Mouse (Mus musculus) heart, embryonic 14.5 days (tissue): ENCODE measurements around the gene Glra1. TPM values are rescaled to one million over a fixed set of nuclear protein-coding genes. Genes with fewer than 3 reads are reported as not detected.
"Not testable (repeated sequence)": the region's sequence is repeated elsewhere in the genome, so short reads cannot be mapped to it uniquely, and the experiment has no call there.

ENCODE experiments used
- ATAC-seq: fragments of 200-750 bp; cut with Nextera tagmentation; 2 replicates; pipeline ENCODE4 v1.8.0; 2017; ENCODE audit warnings: low read depth, moderate TSS enrichment; ENCODE audit not compliant: insufficient number of reproducible peaks, insufficient read depth, low FRiP score
- H3K27ac ChIP-seq, 2 experiments: fragments of 200-500 bp in 1 of 2; fragments of 300-500 bp in 1 of 2; sonication (generic) in 1 of 2; replicated peaks in 1 of 2; 2 replicates each; pipeline ENCODE4 v1.5.1; 2012 to 2014; ENCODE audit warnings: low read depth in 2 of 2, low read length in 2 of 2, control low read depth in 1 of 2, mild to moderate bottlenecking in 1 of 2, mixed read lengths in 1 of 2; ENCODE audit not compliant: control insufficient read depth in 1 of 2, insufficient read depth in 1 of 2
- H3K27me3 ChIP-seq: fragments of 300-500 bp; sonication (generic); 2 replicates; pipeline ENCODE4 v1.6.1; 2014; ENCODE audit warnings: mild to moderate bottlenecking, low read length, control low read depth; ENCODE audit not compliant: control insufficient read depth, insufficient read depth
- H3K36me3 ChIP-seq: fragments of 300-500 bp; sonication (generic); 2 replicates; pipeline ENCODE4 v1.6.1; 2014; ENCODE audit warnings: mild to moderate bottlenecking, control low read depth, low read length, mixed read lengths; ENCODE audit not compliant: control insufficient read depth, insufficient read depth
- H3K4me1 ChIP-seq, 2 experiments: fragments of 200-500 bp in 1 of 2; fragments of 300-500 bp in 1 of 2; sonication (generic) in 1 of 2; 2 replicates each; pipeline ENCODE4 v1.6.1; 2012 to 2014; ENCODE audit warnings: low read length in 2 of 2, control low read depth in 1 of 2, mixed read lengths in 1 of 2; ENCODE audit not compliant: control insufficient read depth in 2 of 2, insufficient read depth in 2 of 2
- H3K4me2 ChIP-seq: fragments of 300-500 bp; sonication (generic); 2 replicates; pipeline ENCODE4 v1.6.1; 2014; ENCODE audit warnings: mild to moderate bottlenecking, low read length
- H3K4me3 ChIP-seq, 2 experiments: fragments of 200-500 bp in 1 of 2; fragments of 300-500 bp in 1 of 2; sonication (generic) in 1 of 2; 2 replicates each; pipeline ENCODE4 v1.5.1; 2012 to 2014; ENCODE audit warnings: low read length in 2 of 2, mild to moderate bottlenecking in 2 of 2, control low read depth in 1 of 2, low read depth in 1 of 2, moderate library complexity in 1 of 2; ENCODE audit not compliant: control insufficient read depth in 1 of 2, insufficient read depth in 1 of 2
- H3K9ac ChIP-seq: fragments of 300-500 bp; sonication (generic); 2 replicates; pipeline ENCODE4 v1.6.1; 2014; ENCODE audit warnings: mild to moderate bottlenecking, low read length
- H3K9me3 ChIP-seq: fragments of 300-500 bp; sonication (generic); 2 replicates; pipeline ENCODE4 v1.6.1; 2016; ENCODE audit warnings: low read length, control low read depth; ENCODE audit not compliant: control insufficient read depth
- WGBS: fragments of 180-500 bp; shearing (Covaris S2); extraction: QIAGEN DNeasy Blood & Tissue Kit; methylation state at CpG from one replicate; pipeline ENCODE4 v1.1.7; 2014; 5-methylcytosine and 5-hydroxymethylcytosine counted together
- polyA plus RNA-seq: library from polyadenylated mRNA; unstranded; fragments of >200 nt; fragmentation: Nextera tagmentation; extraction: Ambion mirVana; gene quantifications from 2 replicates; pipeline ENCODE4 v1.2.1, GENCODE M21; 2014

The Glra1 gene
- not detected in 2 replicates for polyA plus RNA-seq

GRCm38 (mm10) chr11:55607808-55608523 is at the start of gene Glra1:
Gene Glra1, minus strand, starts transcription at chr11:55608198.
- WGBS: under 1% methylated on average over 36 of the region's 36 CpGs
- Histone ChIP-seq H3K36me3 (no peaks in the 10 kb centered on the region), H3K27ac (no peak within 1 kb of the TSS), H3K9ac (no peak within 1 kb of the TSS), H3K9me3 (no peaks in the 10 kb centered on the region), H3K4me2 (no peak within 1 kb of the TSS), H3K4me3 (no peak within 1 kb of the TSS), H3K27me3 (peaks cover 35% of the 10 kb centered on the region), H3K4me1 (no peaks in the 10 kb centered on the region)
- ATAC-seq: no peak

- Histone ChIP-seq H3K4me3 (no peak overlapping the region), H3K9me3 (no peaks in the 10 kb centered on the region), H3K9ac (no peak overlapping the region), H3K36me3 (no peaks in the 10 kb centered on the region), H3K27me3 (no peaks in the 10 kb centered on the region), H3K4me2 (no peak overlapping the region), H3K27ac (no peak overlapping the region), H3K4me1 (no peaks in the 10 kb centered on the region)
- ATAC-seq: no peak
- WGBS: 48% methylated on average over 4 of the region's 4 CpGs
Observed at GRCm38 (mm10) chr11:55636961-55637360, 29.0 kb upstream of the Glra1 start.

GRCm38 (mm10) chr11:55633901-55634300 is 25.9 kb upstream of the Glra1 start:
- Histone ChIP-seq H3K4me1 (no peaks in the 10 kb centered on the region), H3K4me2 (no peak overlapping the region), H3K27me3 (no peaks in the 10 kb centered on the region), H3K9me3 (no peaks in the 10 kb centered on the region), H3K4me3 (no peak overlapping the region), H3K27ac (no peak overlapping the region), H3K36me3 (no peaks in the 10 kb centered on the region), H3K9ac (no peak overlapping the region)
- ATAC-seq: no peak

GRCm38 (mm10) chr11:55614631-55615030 is 6.6 kb upstream of the Glra1 start:
- not testable (repeated sequence) for H3K4me3 ChIP-seq, H3K27me3 ChIP-seq, H3K9ac ChIP-seq, H3K27ac ChIP-seq, H3K4me1 ChIP-seq, H3K4me2 ChIP-seq, ATAC-seq, H3K9me3 ChIP-seq, H3K36me3 ChIP-seq
- WGBS: 56% methylated on average over 8 of the region's 8 CpGs

DNA sequence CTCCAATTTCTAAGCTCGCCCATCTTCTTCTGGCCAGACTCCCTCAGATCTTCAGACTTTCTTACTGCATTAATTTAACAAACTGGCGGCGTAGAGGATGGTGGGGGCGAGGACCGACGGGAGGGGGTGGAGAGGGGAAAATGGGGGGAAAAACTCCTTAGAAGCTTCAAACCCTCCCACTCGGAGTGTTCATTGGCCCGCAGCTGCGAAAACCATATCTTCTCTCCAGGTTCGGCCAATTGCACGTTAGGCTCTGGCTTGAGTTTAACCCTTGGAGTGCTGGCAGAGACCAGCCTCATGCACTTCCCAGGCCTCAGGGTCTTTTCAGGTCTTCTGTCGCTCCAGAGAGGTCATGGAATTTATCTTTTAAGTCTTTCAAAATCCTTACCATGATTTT is 524 bp upstream of the Glra1 start:
- ATAC-seq: no peak
- Histone ChIP-seq H3K27me3 (peaks cover 32% of the 10 kb centered on the region), H3K36me3 (no peaks in the 10 kb centered on the region), H3K4me3 (no peak overlapping the region), H3K4me2 (no peak overlapping the region), H3K4me1 (no peaks in the 10 kb centered on the region), H3K27ac (no peak overlapping the region), H3K9me3 (no peaks in the 10 kb centered on the region), H3K9ac (no peak overlapping the region)
- WGBS: 3% methylated on average over 12 of the region's 12 CpGs

- 5% methylated on average over 26 of the region's 26 CpGs for WGBS
- Histone ChIP-seq H3K27me3 (peaks cover 35% of the 10 kb centered on the region), H3K4me1 (no peaks in the 10 kb centered on the region), H3K36me3 (no peaks in the 10 kb centered on the region), H3K27ac (no peak overlapping the region), H3K4me2 (no peak overlapping the region), H3K4me3 (no peak overlapping the region), H3K9ac (no peak overlapping the region), H3K9me3 (no peaks in the 10 kb centered on the region)
- ATAC-seq: no peak
Observed at GRCm38 (mm10) chr11:55607066-55607807, 761 bp downstream of the Glra1 start.

- Histone ChIP-seq H3K36me3 (no peaks in the 10 kb centered on the region), H3K4me3 (no peak overlapping the region), H3K4me1 (no peaks in the 10 kb centered on the region), H3K27ac (no peak overlapping the region), H3K27me3 (peaks cover 14% of the 10 kb centered on the region; the same call in 1 of the 2 replicates), H3K4me2 (no peak overlapping the region), H3K9ac (no peak overlapping the region), H3K9me3 (no peaks in the 10 kb centered on the region)
- WGBS: 9% methylated on average over 11 of the region's 11 CpGs
- ATAC-seq: no peak
Observed at GRCm38 (mm10) chr11:55601447-55602065, 6.4 kb downstream of the Glra1 start.
